Mouse (Mus musculus): ENCODE data around the gene Epm2aip1.

The Epm2aip1 gene

DNA sequence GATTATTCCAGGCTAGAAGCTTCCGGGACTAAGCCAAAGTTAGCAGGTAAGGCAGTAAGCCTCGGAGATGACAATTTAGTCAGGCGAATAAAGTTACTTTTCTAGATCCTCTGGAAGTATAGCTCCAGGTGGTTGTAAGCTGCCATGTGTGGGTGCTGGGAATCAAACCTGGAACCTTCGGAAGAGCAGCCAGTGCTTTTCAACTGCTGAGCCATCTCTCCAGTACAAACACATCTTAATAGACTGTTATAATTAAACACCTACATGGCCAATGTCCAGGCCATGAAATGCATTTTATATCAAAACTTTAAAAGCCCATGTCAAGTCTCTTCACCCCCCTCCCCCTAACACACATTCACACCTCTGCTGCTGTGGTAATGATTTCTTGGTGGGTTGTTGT, 16.2 kb downstream of the Epm2aip1 start:
- DNase-seq (ENCODE audit: low spot score in 2 of 2): no peak

GRCm38 (mm10) chr9:111289294-111289831, 17.6 kb downstream of the Epm2aip1 start:
- DNase-seq (ENCODE audit: low spot score in 2 of 2): no peak

GRCm38 (mm10) chr9:111289832-111290339, 18.2 kb downstream of the Epm2aip1 start:
- peak; percentile 77 to 85 for DNase-seq (ENCODE audit: low spot score in 2 of 2)

DNA sequence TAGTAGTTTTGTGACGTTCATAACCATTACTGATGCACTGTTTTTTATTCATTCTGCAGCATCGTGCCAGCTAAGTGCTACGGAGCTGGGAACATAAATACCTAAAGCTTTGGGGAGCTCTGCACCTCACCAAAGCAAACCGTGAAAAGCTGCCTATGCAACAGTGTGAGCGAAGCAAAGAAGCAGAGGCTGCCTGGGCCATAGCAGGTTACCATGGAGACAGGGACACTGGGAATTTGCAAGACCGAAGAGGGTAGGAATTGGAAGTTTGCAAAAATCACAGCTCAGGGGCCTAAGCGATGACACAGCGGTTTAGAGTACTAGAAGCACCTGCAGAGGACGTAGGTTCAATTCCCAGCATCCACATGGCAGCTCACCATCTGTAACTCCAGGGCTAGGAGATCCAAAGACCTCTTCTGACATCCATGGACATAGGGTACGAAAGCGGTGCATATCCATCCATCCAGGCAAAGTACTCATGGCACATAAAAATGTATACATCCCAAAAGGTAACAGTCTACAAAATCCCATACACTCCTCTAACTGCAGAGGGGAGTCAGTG, 18.9 kb downstream of the Epm2aip1 start:
- no peak for DNase-seq (ENCODE audit: low spot score in 2 of 2)

GRCm38 (mm10) chr9:111293234-111293633, 21.5 kb downstream of the Epm2aip1 start:
- DNase-seq (ENCODE audit: low spot score in 2 of 2): no peak

GRCm38 (mm10) chr9:111294911-111295310, 23.2 kb downstream of the Epm2aip1 start:
- DNase-seq (ENCODE audit: low spot score in 2 of 2): no peak

DNA sequence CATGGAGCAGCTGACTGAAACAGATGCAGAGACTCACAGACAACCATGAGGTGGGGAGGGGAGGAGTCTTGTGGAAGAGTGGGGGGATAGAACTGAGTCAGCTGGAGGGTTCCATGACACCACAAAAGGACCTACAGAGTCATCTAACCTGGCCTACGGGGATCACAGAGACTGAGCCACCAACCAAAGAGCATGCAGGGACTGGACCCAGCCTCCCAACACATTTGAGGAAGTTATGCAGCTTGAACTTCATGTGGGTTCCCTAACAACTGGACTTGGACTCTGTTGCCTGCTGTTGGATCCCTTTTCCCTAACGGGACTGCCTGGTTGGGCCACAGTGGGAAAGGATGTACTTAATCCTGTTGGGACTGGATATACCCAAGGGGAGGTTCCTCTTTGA, 23.6 kb downstream of the Epm2aip1 start:
- DNase-seq (ENCODE audit: low spot score in 2 of 2): no peak

GRCm38 (mm10) chr9:111296433-111296832, 24.7 kb downstream of the Epm2aip1 start:
- no peak for DNase-seq (ENCODE audit: low spot score in 2 of 2)

- no peak for DNase-seq (ENCODE audit: low spot score in 2 of 2)
Observed at GRCm38 (mm10) chr9:111298606-111299005, 26.9 kb downstream of the Epm2aip1 start.

DNA sequence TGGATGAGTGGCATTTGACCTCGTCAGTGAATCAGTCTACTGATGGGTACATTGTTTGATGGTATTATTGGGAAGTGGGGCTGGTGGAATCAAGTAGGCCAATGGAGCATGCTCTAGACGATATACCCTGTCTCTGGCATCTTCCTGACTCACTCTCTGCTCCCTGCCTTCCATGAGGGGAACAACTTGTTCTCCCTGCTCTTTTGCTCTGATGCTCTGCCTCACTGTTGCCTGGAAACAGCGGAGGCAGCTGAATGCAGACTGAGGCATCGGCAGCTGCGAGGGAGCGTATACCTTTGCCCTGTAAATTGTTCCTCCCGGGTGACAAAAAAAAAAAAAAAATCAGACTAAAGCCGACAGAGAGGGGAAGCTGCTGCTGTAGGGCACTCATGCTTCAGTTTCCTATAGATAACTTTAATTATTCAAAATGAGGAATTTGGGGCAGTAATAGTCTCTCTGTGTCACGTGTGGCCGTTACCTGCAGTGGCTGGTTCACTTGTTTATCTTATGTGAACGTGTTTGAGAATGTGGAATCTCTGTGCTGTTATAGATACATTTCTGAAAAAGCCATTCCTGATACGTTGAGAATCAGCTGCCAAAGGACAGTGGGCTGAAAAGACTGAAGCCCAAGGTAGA, 30.6 kb downstream of the Epm2aip1 start:
- no peak for DNase-seq (ENCODE audit: low spot score in 2 of 2)

DNA sequence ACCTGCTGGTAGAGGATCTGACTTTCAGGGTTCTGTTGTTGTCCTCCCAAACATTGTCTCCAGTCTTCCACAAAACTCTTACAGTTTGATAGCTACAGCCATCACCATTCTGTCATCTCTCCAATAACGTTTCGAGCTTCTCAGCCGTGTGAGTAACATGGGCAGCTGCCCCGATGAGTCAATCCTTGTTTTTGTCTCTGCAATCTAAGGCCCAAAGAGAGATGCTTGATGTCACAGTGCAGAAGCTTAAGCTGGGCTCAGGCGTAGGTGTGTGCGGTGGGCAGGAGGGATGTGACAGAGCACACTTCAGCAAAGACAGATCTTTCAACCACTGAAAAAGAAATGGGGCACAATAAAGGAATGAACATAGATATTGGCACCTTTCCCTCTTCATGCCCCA, 32.3 kb downstream of the Epm2aip1 start:
- no peak for DNase-seq (ENCODE audit: low spot score in 2 of 2)

DNA sequence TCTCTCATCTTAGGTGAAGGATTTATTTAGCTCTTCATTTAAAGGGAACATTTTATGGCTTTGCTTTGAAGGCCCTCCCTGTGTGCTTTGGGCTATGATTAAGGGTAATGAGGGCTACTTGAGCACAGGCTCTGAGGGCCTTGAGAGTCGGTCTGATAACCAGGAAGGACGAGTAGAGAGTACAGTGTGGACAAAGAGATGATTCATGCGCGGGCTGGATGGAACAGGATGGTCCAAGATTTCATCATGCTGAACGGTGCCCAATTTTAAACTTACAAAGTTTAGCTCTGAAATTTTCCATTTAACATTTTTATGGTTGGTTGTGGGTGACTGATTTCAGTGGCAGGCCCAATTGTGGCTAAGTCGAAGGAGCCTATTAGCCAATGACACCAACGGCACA, 34.4 kb downstream of the Epm2aip1 start:
- no peak for DNase-seq (ENCODE audit: low spot score in 2 of 2)

- no peak for DNase-seq (ENCODE audit: low spot score in 2 of 2)
Observed at GRCm38 (mm10) chr9:111311031-111311842, 39.5 kb downstream of the Epm2aip1 start, which contains the start of gene Trank1. Gene Trank1 (plus strand): TSS chr9:111311739.

DNA sequence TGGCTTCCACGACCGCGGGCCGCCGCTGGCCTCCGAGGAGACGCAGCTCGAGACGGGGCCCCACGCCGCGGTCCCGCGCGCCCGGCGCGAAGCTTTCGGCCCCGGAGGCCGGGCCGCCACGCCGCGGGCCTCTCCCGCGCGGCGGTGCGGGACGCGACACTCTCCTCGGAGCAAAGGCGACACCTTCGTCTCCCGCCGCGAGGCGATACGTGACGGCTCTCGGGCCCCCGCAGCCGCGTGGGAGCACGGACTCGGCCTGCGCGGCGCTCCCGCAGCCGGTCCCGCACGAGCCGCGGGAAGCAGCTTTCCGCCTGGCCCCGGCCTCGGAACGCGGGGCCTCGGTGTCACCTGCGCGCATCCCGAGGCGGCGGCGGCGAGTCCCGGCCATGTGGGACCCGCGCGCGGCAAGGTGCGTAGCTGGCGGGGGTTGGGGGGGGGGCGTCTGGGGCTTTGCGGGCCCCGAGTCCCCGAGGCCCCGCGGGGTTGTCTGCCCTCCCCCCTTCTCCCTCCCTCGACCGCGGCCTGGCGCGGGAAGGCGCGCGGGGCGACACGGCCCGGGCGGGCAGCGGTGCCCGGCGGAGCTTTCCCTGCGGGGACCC, 40.2 kb downstream of the Epm2aip1 start:
- DNase-seq (ENCODE audit: low spot score in 2 of 2): no peak

DNA sequence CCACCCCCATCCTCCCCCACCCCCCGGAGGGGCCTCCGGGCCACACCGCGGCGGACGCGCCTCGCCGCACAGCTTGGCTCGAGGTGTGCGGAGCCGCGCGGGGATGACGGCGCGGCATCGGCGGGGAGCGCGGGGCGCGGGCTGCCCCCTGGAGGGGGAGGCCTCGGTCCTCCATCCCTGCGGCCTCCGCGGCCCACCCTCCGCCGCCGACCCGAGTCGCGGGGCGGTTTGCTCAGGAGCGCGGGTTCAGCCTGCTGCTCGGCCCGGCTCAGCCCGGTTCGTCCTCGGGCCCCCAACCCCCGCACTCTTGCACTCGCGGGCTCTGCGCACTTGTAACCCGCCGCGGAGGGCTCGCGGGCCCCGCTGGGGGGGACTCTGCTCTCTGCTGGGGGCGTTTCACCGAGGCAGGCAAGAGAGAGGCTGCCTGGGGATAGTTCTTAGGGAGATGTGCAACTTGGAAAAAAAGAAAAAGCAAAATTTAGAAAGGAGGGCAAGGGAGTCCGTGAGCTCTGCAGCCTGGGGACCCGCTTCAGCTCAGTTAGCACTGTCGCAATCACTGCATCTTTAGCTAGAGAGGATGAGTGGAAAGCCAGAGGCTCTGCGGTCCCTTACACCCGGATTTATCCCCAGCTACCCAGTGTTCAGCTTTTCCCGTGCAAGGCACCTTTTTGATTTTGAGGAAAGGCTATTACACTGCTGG, 40.9 kb downstream of the Epm2aip1 start:
- no peak for DNase-seq (ENCODE audit: low spot score in 2 of 2)

GRCm38 (mm10) chr9:111313299-111313698, 41.6 kb downstream of the Epm2aip1 start:
- no peak for DNase-seq (ENCODE audit: low spot score in 2 of 2)

- no peak for DNase-seq (ENCODE audit: low spot score in 2 of 2)
Observed at GRCm38 (mm10) chr9:111313793-111314192, 42.1 kb downstream of the Epm2aip1 start.

- DNase-seq (ENCODE audit: low spot score in 2 of 2): no peak
Observed at GRCm38 (mm10) chr9:111314219-111314618, 42.5 kb downstream of the Epm2aip1 start.

DNA sequence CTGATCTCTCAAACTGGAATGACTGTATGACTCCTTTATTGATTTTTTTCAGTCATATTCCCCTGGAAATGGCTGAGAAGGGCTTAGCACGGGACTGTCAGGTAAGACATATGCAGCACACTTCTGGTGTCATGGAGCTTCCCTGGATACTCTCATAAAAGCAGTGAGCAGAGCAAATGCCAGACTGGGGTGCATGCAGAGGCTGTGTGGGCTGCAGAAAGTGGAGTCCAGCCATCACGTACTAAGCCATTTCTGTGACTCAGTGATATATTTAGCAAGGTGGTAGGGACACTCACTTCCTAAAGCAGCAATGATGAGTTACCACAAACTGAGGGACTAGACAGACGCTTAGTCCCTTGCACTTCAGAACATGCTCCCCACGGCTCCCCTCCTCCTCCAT, 49.2 kb downstream of the Epm2aip1 start:
- DNase-seq (ENCODE audit: low spot score in 2 of 2): no peak

DNA sequence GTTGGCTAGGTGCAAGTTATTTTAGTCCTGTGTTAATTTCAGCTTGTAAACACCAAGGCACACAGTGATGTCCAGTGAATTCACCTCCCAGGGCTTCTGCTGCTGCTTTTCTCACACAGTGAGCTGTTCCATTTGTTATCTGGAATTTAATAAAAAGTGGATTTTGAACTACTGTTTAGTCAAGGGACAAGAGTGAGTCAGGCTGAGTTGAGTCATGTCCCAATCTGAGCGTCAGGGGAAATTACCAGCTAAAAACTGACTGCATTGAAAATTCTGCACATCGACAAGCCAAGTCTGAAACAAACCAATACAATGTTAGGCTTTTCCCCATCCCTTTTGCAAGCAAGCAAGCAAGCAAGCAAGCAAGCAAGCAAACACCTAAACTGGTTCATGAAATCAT, 53.2 kb downstream of the Epm2aip1 start:
- no peak for DNase-seq (ENCODE audit: low spot score in 2 of 2)

Data from spleen, postnatal 14 days (tissue).